Mouse (Mus musculus) spleen, adult 2 months (tissue): ENCODE data around the gene Sema4c. TPM values are rescaled to one million over a fixed set of nuclear protein-coding genes. Genes with fewer than 3 reads are reported as not detected.

Source experiments
- DNase-seq, 2 experiments: peaks; one replicate each; pipeline versions ENCODE4 v3.0.0 to v3.0.0-alpha.2; 2012 to 2021; ENCODE audit warnings: low spot score in 2 of 2, low read depth in 1 of 2
- H3K27ac ChIP-seq: fragments of 200-500 bp; 2 replicates; pipeline ENCODE4 v1.5.1; 2012; ENCODE audit warnings: low read length, inconsistent platforms; ENCODE audit not compliant: insufficient read depth
- H3K27me3 ChIP-seq: fragments of 200-500 bp; 2 replicates; pipeline ENCODE4 v1.6.1; 2012; ENCODE audit warnings: mild to moderate bottlenecking, moderate library complexity, low read length, inconsistent platforms; ENCODE audit not compliant: control insufficient read depth, insufficient read depth
- H3K36me3 ChIP-seq: fragments of 200-500 bp; 2 replicates; pipeline ENCODE4 v1.6.1; 2012; ENCODE audit warnings: mild to moderate bottlenecking, low read length, inconsistent platforms; ENCODE audit not compliant: control insufficient read depth, insufficient read depth
- H3K4me1 ChIP-seq: fragments of 200-500 bp; 2 replicates; pipeline ENCODE4 v1.6.1; 2011; ENCODE audit warnings: inconsistent platforms; ENCODE audit not compliant: control insufficient read depth, insufficient read depth, insufficient read length
- H3K4me3 ChIP-seq: fragments of 200-500 bp; 2 replicates; pipeline ENCODE4 v1.5.1; 2011; ENCODE audit warnings: mild to moderate bottlenecking, inconsistent platforms; ENCODE audit not compliant: insufficient read depth, insufficient read length; ENCODE audit errors: extremely low read depth
- CTCF ChIP-seq: fragments of 200-500 bp; IDR thresholded peaks from 2 replicates; pipeline ENCODE4 v1.5.1; 2011; ENCODE audit warnings: mild to moderate bottlenecking, inconsistent platforms; ENCODE audit not compliant: insufficient read depth, insufficient read length, insufficient replicate concordance; ENCODE audit errors: extremely low read depth
- POLR2A ChIP-seq: fragments of 200-500 bp; IDR thresholded peaks from 2 replicates; pipeline ENCODE4 v1.6.1; 2011; ENCODE audit warnings: low read depth, low read length, inconsistent platforms
- WGBS: fragments of 180-500 bp; shearing (Covaris S2); methylation state at CpG from one replicate; pipeline ENCODE4 v1.1.7; 2018; 5-methylcytosine and 5-hydroxymethylcytosine counted together
- polyA plus RNA-seq: library from polyadenylated mRNA; depleted of rRNA; stranded (reverse); fragments of >200 nt; gene quantifications from 2 replicates; pipeline ENCODE4 v1.2.3, GENCODE M21; 2012

Sema4c gene
- polyA plus RNA-seq, 1 experiment: 9.5 TPM

DNA sequence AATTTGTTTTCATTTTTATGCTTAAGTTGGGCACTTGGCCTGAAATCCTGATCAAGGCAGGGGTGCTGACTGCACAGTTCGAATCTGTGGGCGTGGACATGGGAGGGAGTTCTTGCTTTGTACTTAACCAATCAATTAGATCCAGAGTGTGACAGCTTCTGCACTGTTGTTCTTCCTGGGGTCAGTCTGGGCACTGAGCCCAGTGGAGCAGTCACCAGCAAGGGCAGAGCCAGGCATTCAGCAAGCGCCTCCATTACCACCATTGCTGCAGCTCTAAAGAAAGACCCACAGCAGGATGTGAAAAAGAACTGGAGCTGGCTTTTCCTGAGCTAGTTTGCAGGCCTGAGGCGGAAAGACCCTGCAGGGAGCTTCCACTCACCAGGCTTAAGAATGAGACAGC, 38.0 kb upstream of the Sema4c start:
- Histone ChIP-seq H3K4me1 (peaks cover 7% of the 10 kb centered on the region; the same call in 1 of the 2 replicates), H3K4me3 (no peak overlapping the region), H3K27ac (no peak overlapping the region), H3K36me3 (no peaks in the 10 kb centered on the region), H3K27me3 (no peaks in the 10 kb centered on the region)
- DNase-seq: no peak
- TF ChIP-seq CTCF: no peak
- 69% methylated on average over 4 of the region's 4 CpGs for WGBS

DNA sequence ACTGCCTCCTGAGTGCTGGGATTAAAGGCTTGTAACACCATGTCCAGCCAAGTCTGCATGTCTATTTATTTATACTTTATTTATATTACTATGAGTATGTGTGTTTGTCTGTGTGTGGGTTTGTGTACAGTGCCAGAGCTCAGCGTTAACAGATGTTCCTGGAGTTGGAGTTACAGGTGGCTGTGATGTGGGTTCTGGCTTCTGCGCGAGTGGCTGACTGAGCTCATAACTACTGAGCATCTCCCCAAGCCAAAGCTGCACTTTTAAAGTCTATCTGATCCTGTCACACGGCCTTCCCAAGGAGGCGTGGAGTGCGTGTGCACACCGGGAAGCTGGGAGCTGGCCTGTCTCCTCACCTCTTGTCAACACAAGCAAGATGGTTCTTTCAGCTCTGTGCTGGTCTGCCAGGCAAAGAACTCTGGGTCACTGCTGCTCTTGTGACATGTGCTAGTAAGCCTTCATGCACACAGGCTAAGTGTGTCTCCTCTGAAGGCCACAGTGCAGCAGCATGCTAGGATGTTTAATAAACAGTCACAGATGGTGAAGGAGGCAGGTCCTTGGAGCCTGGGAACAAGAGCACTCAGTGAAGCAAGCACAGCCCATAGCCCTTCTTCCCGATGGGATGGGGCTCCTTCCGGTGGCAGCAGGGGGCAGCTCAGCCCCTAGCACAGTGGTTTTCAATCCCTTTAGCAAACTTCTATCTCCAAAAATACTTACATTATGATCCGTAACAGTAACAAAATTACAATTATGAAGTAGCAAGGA, 37.2 kb upstream of the Sema4c start:
- 77% methylated on average over 10 of the region's 10 CpGs for WGBS
- DNase-seq: no peak
- Histone ChIP-seq H3K4me3 (no peak overlapping the region), H3K27me3 (no peaks in the 10 kb centered on the region), H3K36me3 (no peaks in the 10 kb centered on the region), H3K4me1 (peaks cover 8% of the 10 kb centered on the region; the same call in 1 of the 2 replicates), H3K27ac (no peak overlapping the region)
- TF ChIP-seq CTCF (no peak), POLR2A (no peak)

DNA sequence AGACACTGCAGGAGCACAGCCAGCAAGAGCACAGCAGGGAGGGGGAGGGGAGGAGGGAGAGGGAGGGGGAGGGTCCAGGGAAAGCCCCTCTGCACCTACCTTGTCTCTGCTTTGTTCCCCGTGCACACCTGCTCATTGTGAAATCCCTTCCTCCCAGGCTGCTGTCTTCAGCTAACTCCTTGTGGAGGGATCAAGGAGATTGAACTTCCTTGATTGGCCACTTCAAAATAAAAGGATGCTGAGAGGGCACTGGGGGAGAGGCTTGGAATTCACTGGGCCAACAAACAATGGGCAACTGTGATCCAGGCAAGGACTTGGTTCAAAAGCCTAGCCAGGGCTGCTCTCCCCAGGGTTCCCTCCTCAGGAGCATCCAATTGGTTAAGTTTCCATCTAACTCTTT, 35.0 kb upstream of the Sema4c start:
- Histone ChIP-seq H3K27me3 (no peaks in the 10 kb centered on the region), H3K36me3 (no peaks in the 10 kb centered on the region), H3K4me3 (no peak overlapping the region), H3K4me1 (peaks cover 11% of the 10 kb centered on the region; the same call in 1 of the 2 replicates), H3K27ac (no peak overlapping the region)
- DNase-seq: no peak
- TF ChIP-seq CTCF (no peak), POLR2A (no peak)
- 42% methylated on average over 1 of the region's 1 CpGs for WGBS

DNA sequence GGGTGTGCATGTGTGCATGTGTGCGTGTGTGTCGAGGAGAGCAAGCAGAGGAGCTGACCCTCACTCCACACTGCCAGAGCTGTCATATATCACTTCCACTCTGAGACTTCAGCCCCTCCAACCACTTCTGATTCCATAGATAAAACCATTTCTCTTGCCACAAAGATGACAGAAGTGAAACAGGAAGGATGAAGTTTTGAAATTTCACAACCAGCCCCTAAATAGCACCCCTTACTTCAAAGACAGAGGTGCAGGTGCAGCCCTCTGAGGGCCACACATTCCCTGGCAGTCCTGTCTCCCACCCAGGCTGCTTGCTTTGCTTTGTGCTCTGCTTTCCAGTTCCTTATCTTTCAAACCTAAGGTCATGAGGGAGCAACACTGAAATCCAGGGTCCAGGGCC, 33.3 kb upstream of the Sema4c start:
- WGBS: 7% methylated on average over 2 of the region's 2 CpGs
- H3K27ac ChIP-seq: no peak overlapping the region

DNA sequence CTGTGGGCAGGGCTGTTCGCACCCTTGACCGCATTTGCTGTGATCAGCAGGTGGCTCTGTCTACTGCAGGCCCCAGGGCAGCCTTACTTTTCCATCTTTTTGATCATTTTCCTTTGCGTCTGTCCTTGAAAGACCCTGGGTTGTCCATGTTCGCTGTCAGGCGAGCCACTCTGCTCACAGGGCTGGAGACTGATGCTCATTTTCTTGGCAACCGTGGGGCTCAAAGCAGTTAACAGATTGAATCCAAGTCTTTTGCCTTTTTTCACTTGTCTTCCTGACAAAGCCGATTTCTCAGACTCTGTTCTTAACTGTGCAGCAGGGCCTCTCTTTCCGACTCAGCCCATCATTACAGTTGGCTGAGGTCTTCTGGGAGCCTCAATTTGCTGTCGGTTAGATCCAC, 32.5 kb upstream of the Sema4c start:
- TF ChIP-seq CTCF (no peak), POLR2A (no peak)
- no peak overlapping the region for H3K4me3 ChIP-seq
- no peaks in the 10 kb centered on the region for H3K36me3 ChIP-seq
- H3K27me3 ChIP-seq: no peaks in the 10 kb centered on the region
- no peak overlapping the region for H3K27ac ChIP-seq
- WGBS: 81% methylated on average over 9 of the region's 9 CpGs
- no peak for DNase-seq
- peaks cover 11% of the 10 kb centered on the region; the same call in 1 of the 2 replicates for H3K4me1 ChIP-seq

More for the DNA sequence above, 33.3 kb upstream of the Sema4c start:
- Histone ChIP-seq H3K4me3 (no peak overlapping the region), H3K4me1 (peaks cover 11% of the 10 kb centered on the region; the same call in 1 of the 2 replicates), H3K36me3 (no peaks in the 10 kb centered on the region), H3K27me3 (no peaks in the 10 kb centered on the region)
- no peak for DNase-seq
- TF ChIP-seq POLR2A: no peak

DNA sequence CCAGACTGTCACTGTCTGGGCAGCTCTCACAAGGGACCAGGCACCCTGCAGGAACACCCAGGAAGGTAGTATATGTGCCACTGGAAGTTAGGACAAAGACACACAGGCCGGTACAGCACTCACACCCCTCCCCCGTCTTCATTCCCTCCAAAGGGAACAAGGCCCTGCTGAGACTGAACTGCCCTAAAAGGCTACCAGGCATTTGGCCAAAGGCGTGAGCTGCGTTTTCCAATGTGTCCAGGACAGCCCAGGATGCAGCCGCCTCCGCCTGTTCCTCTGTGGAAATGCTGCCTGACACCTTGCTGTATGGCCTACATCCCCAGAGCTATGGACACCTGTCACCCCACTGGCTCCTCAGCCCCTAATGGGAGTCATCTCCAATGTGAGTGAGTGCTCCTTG, 31.3 kb upstream of the Sema4c start:
- TF ChIP-seq POLR2A (no peak), CTCF (no peak)
- Histone ChIP-seq H3K36me3 (no peaks in the 10 kb centered on the region), H3K4me3 (no peak overlapping the region), H3K4me1 (peaks cover 11% of the 10 kb centered on the region; the same call in 1 of the 2 replicates), H3K27ac (no peak overlapping the region), H3K27me3 (no peaks in the 10 kb centered on the region)
- 83% methylated on average over 6 of the region's 6 CpGs for WGBS
- no peak for DNase-seq

DNA sequence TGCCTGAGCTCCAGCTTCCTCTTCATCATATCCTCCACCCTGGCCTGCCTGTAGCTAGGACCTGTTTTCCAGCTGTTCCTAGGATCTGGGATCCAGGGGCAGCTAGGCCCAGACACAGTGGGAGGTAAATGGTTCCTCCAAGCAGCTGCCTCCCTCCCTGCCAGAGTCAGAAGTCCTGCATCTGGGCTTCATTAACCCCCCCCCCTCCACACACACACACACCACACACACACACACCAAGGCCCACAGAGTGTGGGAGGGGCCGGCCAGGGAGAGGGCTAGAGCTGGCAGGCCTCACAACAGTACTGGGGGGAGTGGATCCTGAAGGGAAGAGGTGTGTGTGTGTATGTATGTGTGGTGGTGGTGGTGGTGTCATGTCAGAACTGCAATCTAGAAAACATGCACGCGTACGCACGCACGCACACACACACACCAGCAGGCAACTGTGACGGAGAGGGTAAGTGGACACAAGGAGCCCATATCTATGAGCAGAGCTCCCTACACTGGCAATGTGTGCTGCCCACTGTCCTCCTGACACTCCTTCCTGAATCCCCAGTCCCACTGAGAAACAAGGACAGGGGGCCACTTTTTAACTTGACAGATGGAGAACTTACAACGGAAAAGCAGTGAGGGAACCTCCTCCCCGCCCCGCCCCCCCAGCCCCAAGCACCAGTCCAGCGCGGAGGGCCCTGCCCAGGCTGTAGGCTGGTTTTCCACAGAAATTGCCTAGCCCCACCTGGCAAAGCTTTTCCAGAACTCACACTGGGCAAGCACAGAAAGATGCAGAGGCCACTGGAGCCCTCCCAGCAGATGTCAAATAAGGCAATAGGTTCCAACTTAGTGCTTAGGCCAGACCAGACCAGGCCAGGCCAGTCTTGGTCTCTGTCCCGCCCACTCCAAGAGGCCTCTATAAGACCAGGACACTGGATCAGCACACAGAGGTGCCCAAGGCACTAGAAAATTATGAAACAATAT, 30.6 kb upstream of the Sema4c start:
- H3K36me3 ChIP-seq: no peaks in the 10 kb centered on the region
- no peaks in the 10 kb centered on the region for H3K27me3 ChIP-seq
- TF ChIP-seq CTCF (no peak), POLR2A (no peak)
- peaks cover 11% of the 10 kb centered on the region; the same call in 1 of the 2 replicates for H3K4me1 ChIP-seq
- no peak overlapping the region for H3K4me3 ChIP-seq
- DNase-seq: no peak
- 76% methylated on average over 13 of the region's 13 CpGs for WGBS
- peak overlapping the region; percentile 35 for H3K27ac ChIP-seq
